In the genomic region with DNA sequence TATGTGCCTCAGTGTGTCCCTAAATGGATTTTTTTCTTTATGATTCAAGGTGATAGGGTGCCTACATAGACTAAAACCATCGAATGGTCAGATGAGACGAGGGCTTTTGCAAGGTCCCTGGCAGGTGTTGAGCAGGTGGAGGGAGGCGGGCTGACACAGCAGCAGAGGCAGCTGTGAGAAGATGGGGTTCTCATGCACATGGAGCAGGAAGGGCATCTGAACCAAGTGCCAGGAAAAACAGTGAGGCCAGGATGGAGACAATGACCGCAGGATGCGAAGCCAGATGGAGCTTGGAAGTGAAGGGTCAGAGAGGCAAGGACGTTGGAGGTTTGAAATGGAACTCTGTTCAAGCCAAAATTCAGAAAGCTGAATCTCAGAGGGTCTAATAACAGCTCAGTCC, we compare ENCODE assay signal across 29 mouse cellular contexts. TPM values are rescaled to one million over a fixed set of nuclear protein-coding genes. Genes with fewer than 3 reads are reported as not detected.
DNase-seq lines count a peak whose midpoint lies in the region; ATAC-seq lines count a peak whose summit lies in the region.
"Had no signal": no experiment of that assay in that cellular context is flagged by ENCODE, and none has a peak within 500 bp of the region (broad histone marks: within the 10 kb centered on the region; RNA-seq: fewer than 3 reads in every experiment).

No protein-coding gene starts in this region.

- H3K4me1 ChIP-seq in embryonic facial prominence, embryonic 14.5 days (ENCODE audit: control insufficient read depth, insufficient read depth, low read length) = peaks cover 6% of the 10 kb centered on the region
- H3K4me1 ChIP-seq in embryonic facial prominence, embryonic 10.5 days = peaks cover 17% of the 10 kb centered on the region
- peaks cover 9% of the 10 kb centered on the region; the same call in 1 of the 2 replicates for H3K4me1 ChIP-seq in kidney, embryonic 16.5 days (ENCODE audit: insufficient read depth, low read length)
- H3K4me1 ChIP-seq: forebrain, embryonic 13.5 days; forebrain, embryonic 15.5 days had no signal

- no peak overlapping the region for H3K9ac ChIP-seq in embryonic facial prominence, embryonic 14.5 days (ENCODE audit: low read depth, low read length)
- no peak overlapping the region for H3K9ac ChIP-seq in kidney, embryonic 16.5 days (replicated peaks; ENCODE audit: low read length)
- H3K9ac ChIP-seq: embryonic facial prominence, embryonic 13.5 days; forebrain, embryonic 13.5 days; forebrain, embryonic 15.5 days had no signal

- WGBS in embryonic facial prominence, embryonic 14.5 days = 80% methylated on average over 6 of the region's 6 CpGs
- WGBS in embryonic facial prominence, embryonic 10.5 days = 87% methylated on average over 6 of the region's 6 CpGs
- WGBS in kidney, embryonic 16.5 days = 73% methylated on average over 6 of the region's 6 CpGs

- H3K4me3 ChIP-seq in embryonic facial prominence, embryonic 14.5 days (ENCODE audit: low read depth, low read length) = no peak overlapping the region
- no peak overlapping the region for H3K4me3 ChIP-seq in embryonic facial prominence, embryonic 10.5 days
- no peak overlapping the region for H3K4me3 ChIP-seq in kidney, embryonic 16.5 days (ENCODE audit: low read length)
- H3K4me3 ChIP-seq: embryonic facial prominence, embryonic 13.5 days; forebrain, embryonic 13.5 days; forebrain, embryonic 15.5 days had no signal

- H3K36me3 ChIP-seq in embryonic facial prominence, embryonic 14.5 days (ENCODE audit: control insufficient read depth, insufficient read depth, low read length) = no peaks in the 10 kb centered on the region
- H3K36me3 ChIP-seq in embryonic facial prominence, embryonic 10.5 days (replicated peaks) = no peaks in the 10 kb centered on the region
- no peaks in the 10 kb centered on the region for H3K36me3 ChIP-seq in kidney, embryonic 16.5 days (ENCODE audit: insufficient read depth, low read length)
- H3K36me3 ChIP-seq: embryonic facial prominence, embryonic 13.5 days; forebrain, embryonic 15.5 days; G1E had no signal

- DNase-seq in embryonic facial prominence, embryonic 14.5 days (ENCODE audit: low spot score) = peak; percentile 7
- no peak for DNase-seq in embryonic facial prominence, embryonic 10.5 days (ENCODE audit: low spot score)
- peak; percentile 91 for DNase-seq in heart, adult 11 months
- DNase-seq in heart, postnatal 25 days (ENCODE audit: low spot score) = no peak
- DNase-seq in kidney, postnatal 25 days = no peak
- DNase-seq in kidney, postnatal 14 days = peak; percentile 6
- DNase-seq in kidney, adult 11 months = no peak
- DNase-seq: adrenal gland, adult 8-10 months; adrenal gland, postnatal 14 days; adrenal gland, postnatal 36 days; B cell, adult 2 months; cerebellum, adult 11-12 months; cerebellum, adult 2 months; cerebellum, adult 9-10 months; cerebellum, postnatal 10 days; cerebellum, postnatal 25 days had no signal

- intact Hi-C loops in heart, postnatal 25 days (cut with DNase I) = no loop called here

- H3K4me2 ChIP-seq in embryonic facial prominence, embryonic 14.5 days (ENCODE audit: low read depth, low read length) = no peak overlapping the region
- no peak overlapping the region for H3K4me2 ChIP-seq in kidney, embryonic 16.5 days (replicated peaks; ENCODE audit: low read depth, low read length)
- H3K4me2 ChIP-seq: embryonic facial prominence, embryonic 13.5 days; forebrain, embryonic 13.5 days; forebrain, embryonic 15.5 days had no signal

- no peaks in the 10 kb centered on the region for H3K9me3 ChIP-seq in embryonic facial prominence, embryonic 14.5 days (ENCODE audit: control insufficient read depth, low read length)
- H3K9me3 ChIP-seq in embryonic facial prominence, embryonic 10.5 days = no peaks in the 10 kb centered on the region
- no peaks in the 10 kb centered on the region for H3K9me3 ChIP-seq in kidney, embryonic 16.5 days (ENCODE audit: low read length)
- H3K9me3 ChIP-seq: embryonic facial prominence, embryonic 13.5 days; forebrain, embryonic 13.5 days; forebrain, embryonic 15.5 days had no signal

- H3K27me3 ChIP-seq in embryonic facial prominence, embryonic 14.5 days (replicated peaks; ENCODE audit: control insufficient read depth, insufficient read depth, low read length) = no peaks in the 10 kb centered on the region
- H3K27me3 ChIP-seq in embryonic facial prominence, embryonic 10.5 days (replicated peaks; ENCODE audit: low read depth, poor library complexity, severe bottlenecking) = no peaks in the 10 kb centered on the region
- no peaks in the 10 kb centered on the region for H3K27me3 ChIP-seq in kidney, embryonic 16.5 days (ENCODE audit: insufficient read depth, low read length)
- H3K27me3 ChIP-seq: embryonic facial prominence, embryonic 13.5 days; forebrain, embryonic 13.5 days; forebrain, embryonic 15.5 days; Patski had no signal

- no peak for ATAC-seq in embryonic facial prominence, embryonic 14.5 days (ENCODE audit: low read depth)
- no peak for ATAC-seq in kidney, embryonic 16.5 days (ENCODE audit: low FRiP score, low TSS enrichment)
- ATAC-seq: activated CD4-positive, CD25-positive, alpha-beta regulatory T cell, adult 4 months; CD4-positive, CD25-positive, alpha-beta regulatory T cell, adult 4 months; forebrain, embryonic 13.5 days; forebrain, embryonic 15.5 days; Patski had no signal

- no peak overlapping the region for H3K27ac ChIP-seq in embryonic facial prominence, embryonic 14.5 days (replicated peaks; ENCODE audit: low read depth, low read length)
- H3K27ac ChIP-seq in embryonic facial prominence, embryonic 10.5 days (replicated peaks) = no peak overlapping the region
- H3K27ac ChIP-seq in kidney, embryonic 16.5 days (ENCODE audit: low read length) = peak overlapping the region; percentile 3; the same call in 1 of the 2 replicates
- H3K27ac ChIP-seq: embryonic facial prominence, embryonic 13.5 days; forebrain, embryonic 13.5 days; forebrain, embryonic 15.5 days had no signal

RNA-seq across cellular contexts. Expression of gene Nps, which starts 18.5 kb away (rescaled TPM):
- 0.18 TPM in 1 of 2 replicates, not detected in the other for polyA plus RNA-seq in embryonic facial prominence, embryonic 14.5 days (2014; fragmentation: Nextera tagmentation; extraction: Ambion mirVana)
- 0.24 TPM in 1 of 2 replicates, not detected in the other for polyA plus RNA-seq in embryonic facial prominence, embryonic 10.5 days (2016; fragmentation: Nextera tagmentation; extraction: Ambion mirVana)
- total RNA-seq in heart, postnatal 25 days (2021) = not detected
- polyA plus RNA-seq in kidney, embryonic 16.5 days (2015; fragmentation: Nextera tagmentation; extraction: Ambion mirVana) = not detected in 2 replicates
- total RNA-seq: adrenal gland, adult 18-20 months; adrenal gland, postnatal 14 days; adrenal gland, postnatal 36 days; CH12.LX had no signal
- polyA plus RNA-seq: activated CD4-positive, CD25-positive, alpha-beta regulatory T cell, adult 4 months; CD4-positive, CD25-positive, alpha-beta regulatory T cell, adult 4 months; cortical plate, adult 2 months; embryonic facial prominence, embryonic 11.5 days; forebrain, embryonic 11.5 days; forebrain, embryonic 13.5 days; forebrain, embryonic 15.5 days; G1E; Patski had no signal

Comparison
In these comparisons a context has a peak if more than half of its experiments do, and no peak if none do; other contexts are left out.
1. DNase-seq: peak in embryonic facial prominence, embryonic 14.5 days (single experiment), heart, adult 11 months (single experiment) and kidney, postnatal 14 days (single experiment); none in embryonic facial prominence, embryonic 10.5 days (single experiment), heart, postnatal 25 days (single experiment), kidney, postnatal 25 days (0 of 2) and kidney, adult 11 months (single experiment).